Mouse (Mus musculus) thymus, postnatal 14 days (tissue): ENCODE data around the gene Duox2.

ENCODE experiments used
- DNase-seq: peaks from one replicate; pipeline ENCODE4 v3.0.0; 2021

Gene Duox2

DNA sequence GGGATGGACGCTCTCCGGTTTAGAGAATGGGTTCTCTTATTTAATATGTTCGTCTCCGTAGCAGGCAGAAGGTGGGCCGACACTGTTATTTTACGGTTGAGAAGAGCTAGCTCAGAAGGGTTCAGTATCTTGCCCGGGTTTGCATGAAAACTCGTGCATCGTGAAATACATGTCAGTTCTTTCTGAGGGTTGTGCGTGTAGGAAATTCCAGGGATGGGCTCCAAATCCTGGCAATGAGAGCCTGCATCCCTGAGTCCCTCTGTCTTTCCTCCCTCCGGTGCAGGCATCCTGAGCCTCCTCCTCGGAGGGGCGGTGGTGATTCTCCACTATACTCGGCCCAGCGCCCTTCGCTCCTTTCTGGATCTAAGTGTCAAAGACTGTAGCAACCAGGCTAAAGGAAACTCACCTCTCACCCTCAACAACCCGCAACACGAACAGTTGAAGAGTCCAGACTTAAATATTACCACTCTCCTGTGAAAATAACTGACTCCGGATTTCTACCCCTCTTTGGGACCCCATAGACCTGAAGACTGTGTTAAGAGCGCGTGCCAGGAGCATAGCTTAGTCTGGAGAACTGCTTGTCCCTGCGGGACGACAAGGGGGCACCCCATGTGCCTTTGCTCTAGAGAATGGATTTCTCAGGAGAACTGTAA, 3.8 kb upstream of the Duox2 start:
- DNase-seq: no peak

DNA sequence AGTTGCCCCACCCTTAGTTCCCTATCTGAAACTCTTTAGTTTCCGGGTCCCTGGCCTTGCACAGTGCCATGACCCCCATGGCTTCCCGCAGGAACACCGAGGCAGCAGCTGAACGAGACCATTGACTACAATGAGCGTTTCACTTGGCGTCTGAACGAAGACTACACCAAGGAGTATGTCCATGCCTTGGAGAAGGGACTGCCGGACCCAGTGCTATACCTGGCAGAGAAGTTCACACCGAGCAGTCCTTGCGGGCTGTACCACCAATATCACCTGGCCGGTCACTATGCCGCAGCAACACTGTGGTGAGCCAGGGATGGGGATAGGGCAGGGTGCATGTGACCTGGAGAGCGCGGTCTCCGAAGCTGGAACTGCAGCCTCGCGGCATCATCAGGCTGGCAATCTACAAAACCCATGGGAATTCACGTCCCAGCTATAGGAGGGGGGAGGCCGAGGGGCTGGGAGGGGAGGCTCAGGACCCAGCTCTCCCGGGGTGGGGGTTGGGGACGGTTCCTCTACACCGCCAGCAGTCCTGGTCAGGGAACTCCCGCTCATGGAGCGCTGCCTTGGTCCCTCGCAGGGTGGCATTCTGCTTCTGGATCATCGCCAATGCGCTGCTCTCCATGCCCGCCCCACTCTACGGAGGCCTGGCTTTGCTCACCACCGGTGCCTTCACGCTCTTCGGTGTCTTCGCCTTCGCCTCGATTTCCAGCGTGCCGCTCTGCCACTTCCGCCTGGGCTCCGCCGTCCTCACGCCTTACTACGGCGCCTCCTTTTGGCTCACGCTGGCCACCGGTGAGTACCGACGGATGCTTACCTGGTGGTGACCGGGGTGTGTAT, 3.1 kb upstream of the Duox2 start:
- peak; percentile 66 for DNase-seq

GRCm38 (mm10) chr2:122300656-122301020, 2.4 kb upstream of the Duox2 start:
- DNase-seq: no peak

DNA sequence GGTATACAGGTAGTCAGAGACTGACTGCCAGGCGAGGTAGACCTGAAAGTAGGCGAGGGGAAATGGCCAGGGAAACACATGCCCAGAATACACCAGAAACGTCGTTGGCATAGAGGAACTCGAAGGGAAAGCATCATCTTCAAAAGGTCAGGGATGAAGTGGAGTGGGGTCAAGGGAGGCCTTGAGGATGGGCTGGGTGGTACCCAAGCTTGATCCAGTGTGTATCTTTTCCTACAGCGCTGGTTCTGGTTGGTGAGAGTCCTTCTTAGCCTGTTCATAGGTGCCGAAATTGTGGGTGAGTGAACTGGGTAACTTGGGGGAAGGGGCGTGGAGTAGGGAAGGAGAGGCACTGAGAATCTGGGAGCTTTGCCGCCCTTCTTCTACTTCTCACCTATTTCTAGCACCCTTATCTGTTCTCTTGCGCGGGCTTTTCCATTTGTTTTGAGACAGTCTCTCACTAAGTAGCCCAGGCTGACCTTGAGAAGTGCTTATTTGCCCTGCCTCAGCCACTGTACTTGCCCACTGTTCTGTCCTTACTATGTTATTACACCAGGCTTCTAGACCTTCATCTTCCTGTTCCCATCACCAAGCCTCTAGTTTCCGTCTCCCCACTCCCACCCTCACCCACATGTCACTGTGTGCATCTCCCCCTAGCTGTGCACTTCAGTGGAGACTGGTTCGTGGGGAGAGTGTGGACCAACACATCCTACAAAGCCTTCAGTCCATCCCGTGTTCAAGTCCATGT, 1.8 kb upstream of the Duox2 start:
- no peak for DNase-seq

DNA sequence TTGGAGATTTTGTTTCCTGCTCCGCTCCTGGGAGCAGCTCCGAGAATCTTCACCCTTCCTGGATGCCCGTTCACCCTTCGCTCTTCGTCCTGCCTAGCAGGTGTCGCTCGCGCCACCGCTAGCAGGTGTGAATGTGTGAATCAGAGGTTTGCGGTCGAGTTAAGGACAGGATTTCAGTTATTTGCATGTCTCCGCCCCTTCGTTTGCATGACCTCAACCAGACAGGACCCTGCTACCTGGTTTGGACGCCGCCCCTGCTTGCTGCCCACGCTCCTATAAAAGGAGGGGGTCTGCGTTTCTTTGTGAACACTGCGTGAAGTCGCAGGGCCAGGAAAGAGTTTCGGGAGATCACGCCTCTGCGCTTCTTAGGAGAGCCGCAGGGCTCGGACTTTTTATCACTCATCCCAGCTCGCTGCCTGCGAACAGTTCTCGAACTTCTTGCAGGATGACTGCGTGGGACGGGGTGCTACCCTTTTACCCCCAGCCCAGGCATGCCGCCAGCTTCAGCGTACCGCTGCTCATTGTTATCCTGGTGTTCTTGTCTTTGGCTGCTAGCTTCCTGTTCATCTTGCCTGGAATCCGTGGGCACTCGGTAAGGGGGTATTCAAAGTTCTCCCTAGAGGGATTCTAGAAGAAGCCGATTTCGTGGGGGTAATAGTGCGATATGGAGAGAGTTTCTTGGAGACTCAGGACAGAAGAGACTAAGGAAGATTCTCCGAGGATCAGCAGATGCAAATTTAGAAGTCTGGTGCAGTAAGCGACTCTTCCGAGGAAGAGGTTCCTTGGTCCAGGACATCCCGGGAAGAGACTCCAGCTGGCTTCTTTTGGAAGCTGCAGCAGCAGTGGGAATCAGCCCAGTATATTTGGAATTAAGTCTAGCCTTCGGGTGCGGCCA, 594 bp upstream of the Duox2 start, which contains the start of gene Duoxa2:
Duoxa2 (plus strand) TSS at position 305 of the 895 bp plus-strand sequence.
- peak; percentile 54 for DNase-seq

DNA sequence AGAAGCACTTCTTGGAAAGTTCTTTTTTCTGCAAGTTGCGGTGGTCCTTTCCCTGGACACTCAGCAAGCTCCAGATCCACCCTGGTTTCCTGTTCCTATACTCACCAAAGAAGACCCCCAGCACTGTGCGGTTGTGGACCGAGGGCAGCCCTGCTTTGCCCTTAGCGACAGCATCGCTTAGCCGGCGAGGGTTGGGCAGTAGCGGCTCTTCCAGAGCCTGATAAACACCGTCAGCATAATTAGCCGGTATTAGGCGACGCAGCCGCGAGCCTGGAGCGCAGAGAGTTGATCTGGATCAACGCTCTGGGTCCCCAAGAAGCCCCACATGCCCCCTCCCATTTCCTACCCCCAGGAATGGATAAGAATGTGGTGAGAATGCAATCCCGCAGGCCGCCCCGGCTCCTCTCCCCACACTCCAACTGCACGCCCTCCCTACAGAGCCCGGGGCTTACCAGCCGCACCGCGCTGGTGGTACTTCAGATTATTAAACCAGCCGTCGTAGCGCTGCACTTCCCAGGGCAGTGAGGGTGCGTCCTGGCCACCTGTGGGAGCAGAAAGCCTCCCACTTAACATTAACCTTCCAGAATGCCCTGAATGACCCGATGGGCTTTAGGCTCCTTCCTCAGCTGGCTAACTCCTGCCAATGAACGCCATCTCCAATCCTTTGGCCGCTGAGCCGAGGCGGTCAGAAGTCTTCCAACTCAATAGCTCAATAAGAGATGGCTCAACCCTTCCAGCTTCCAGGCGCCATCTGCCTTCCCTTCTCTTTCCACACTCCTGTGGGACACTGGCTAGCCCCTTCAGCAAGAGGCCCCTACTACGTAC, 766 bp downstream of the Duox2 start:
- DNase-seq: no peak

- DNase-seq: peak; percentile 53
These were observed 3.3 kb downstream of the Duox2 start for GRCm38 (mm10) chr2:122294916-122295315.

GRCm38 (mm10) chr2:122286137-122286536, 12.1 kb downstream of the Duox2 start:
- no peak for DNase-seq

DNA sequence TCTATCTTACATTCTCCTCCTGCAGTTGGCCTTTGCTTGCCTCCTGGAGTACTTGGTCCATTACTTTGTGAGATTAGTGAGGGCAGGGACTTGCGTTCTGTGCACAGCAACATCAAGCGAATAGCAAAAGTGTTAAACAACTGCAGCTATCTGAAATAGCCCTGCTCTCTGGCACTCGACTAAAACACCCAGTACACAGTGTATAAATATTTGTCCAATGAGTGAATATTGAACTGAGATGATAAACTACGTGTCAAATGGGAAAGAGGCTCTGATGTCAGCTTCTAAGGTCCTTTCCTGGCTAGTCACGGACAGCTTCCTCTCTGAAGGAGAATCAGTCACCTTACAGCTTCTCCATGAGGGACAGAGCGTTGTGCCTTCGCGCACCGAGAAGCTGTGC, 14.2 kb downstream of the Duox2 start:
- no peak for DNase-seq

DNA sequence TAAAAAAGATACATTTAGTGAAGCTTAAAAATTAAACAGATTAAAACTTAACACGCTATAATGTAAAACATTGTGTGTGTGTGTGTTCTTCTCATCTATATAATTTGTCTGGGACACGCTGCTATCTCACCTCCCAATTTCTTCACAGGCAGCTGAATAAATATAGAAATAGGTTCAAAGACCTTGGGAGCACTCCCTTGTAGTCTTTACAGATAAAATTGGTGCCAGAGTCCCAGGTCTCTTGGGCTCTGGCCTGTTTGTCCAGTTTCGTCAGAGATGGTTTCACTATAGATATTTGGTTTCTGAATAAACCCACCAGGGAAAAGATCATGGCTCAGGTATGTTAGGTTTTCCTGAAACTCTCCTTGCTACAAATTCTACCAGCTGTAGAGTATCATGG, 19.5 kb downstream of the Duox2 start:
- DNase-seq: no peak

- no peak for DNase-seq
These were observed 31.6 kb downstream of the Duox2 start for GRCm38 (mm10) chr2:122266407-122267193.

DNA sequence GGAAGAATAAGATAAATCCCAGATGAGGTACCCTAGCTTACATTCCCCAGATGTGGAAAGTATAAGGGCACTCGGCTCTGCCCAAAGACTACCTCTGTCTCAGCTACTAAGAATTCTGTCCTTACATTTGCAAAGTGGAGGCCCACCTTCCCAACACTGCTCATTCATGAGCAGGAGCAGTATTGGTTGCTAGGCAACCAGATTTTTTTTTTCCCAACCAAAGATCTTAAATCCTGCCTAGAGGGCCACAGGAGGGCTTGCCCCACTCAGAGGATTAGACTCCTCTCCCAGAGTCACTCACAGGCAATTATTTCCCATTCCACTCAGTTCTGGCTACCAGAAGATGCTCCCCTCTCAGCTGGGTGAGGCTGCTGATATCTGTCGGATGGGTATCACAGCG, 33.6 kb downstream of the Duox2 start:
- DNase-seq: no peak

GRCm38 (mm10) chr2:122260729-122261128, 37.5 kb downstream of the Duox2 start:
- DNase-seq: no peak

DNA sequence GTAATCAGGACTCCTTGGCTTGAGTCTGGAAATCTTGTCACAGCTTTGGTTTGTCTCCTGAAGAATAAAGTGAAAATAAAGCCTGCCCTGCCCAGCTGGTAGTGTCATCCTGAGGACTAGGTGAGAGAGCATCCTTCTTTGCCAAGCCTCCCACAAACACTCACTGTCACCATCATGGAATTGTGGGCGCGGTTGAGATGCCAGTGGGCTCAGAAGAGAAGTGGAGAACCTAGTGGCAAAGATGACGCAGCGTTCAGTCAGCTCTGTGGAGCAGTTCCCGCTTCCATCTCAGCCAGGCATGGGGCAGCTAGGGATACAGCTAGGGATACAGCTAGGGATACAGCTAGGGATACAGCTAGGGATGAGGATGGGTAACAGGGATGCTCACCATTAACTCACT, 42.3 kb downstream of the Duox2 start:
- DNase-seq: no peak

DNA sequence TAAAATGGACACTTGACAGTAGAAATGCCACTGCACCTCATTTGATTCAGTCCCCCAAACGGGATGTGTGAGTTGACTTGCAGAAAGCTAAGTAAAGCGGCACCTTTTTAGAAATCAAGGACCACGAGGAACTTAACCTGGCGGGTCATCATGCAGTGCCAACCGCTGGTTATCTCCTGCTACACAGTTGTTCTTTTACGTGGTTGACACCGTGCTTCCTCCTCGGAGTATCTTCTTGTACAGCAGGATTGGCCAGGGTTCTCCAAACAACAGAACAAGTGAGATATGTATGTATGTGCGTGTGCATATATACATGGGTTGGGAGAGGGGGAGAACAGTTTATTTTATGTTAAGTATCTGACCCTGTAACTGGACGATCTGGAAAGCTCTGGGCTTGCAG, 50.5 kb downstream of the Duox2 start:
- DNase-seq: no peak

- peak; percentile 69 for DNase-seq
These were observed 54.5 kb downstream of the Duox2 start for GRCm38 (mm10) chr2:122243671-122244131.

DNA sequence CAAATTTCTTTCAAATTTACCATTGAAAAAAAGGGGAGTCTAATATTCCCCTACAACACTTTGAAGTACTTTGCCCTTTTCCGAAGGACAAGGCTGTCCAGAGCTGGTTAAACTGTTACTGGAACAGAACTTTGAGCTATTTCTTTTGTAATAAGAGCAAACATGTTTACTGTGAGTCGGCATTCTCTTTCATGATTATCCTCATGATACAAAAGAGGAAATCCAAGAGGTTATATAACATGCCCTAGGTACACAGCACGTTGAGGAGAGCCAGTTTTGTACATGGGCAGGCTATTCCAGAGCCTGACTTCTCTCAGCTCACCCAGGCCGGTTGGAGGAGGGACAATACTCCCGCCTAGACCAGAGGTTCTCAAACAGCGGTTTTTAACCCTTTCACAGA, 56.3 kb downstream of the Duox2 start:
- DNase-seq: no peak

DNA sequence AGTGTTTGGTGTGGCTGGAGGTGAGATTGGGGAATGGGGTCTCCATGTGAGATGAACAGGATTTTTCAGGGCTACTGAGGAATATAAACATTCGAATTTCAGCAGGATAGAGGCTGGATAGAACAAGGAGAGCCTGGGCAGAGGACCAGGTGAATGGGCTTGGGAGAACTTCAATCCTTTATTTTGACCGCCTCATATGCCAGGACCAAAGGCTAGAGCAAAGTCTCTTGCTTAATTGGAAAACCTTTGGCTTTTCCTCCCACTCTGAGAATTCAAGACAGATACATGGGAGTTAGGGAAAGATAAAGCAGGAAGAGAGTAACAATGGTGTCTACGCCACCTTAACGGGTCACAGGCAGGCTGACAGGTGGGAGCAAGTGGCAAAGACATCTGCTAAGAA, 57.0 kb downstream of the Duox2 start:
- DNase-seq: no peak

DNA sequence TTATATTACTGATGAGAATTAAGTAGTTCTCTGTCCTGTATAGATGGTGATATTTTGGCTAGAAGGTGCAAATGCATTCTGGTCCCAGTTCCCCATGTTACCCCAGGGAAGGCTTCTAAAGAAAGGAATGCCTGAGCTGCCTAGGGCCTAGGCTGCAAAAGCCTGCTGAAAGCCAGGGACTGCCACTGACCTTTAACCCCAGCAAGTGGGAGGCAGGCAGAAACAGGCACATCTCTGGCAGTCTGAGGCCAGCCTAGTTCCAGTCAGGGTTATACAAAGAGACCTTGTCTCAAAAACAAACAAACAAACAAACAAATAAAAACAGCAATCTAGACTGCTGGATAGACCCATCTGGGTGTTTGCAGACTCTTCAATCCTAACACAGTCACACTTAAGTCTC, 57.5 kb downstream of the Duox2 start:
- no peak for DNase-seq

DNA sequence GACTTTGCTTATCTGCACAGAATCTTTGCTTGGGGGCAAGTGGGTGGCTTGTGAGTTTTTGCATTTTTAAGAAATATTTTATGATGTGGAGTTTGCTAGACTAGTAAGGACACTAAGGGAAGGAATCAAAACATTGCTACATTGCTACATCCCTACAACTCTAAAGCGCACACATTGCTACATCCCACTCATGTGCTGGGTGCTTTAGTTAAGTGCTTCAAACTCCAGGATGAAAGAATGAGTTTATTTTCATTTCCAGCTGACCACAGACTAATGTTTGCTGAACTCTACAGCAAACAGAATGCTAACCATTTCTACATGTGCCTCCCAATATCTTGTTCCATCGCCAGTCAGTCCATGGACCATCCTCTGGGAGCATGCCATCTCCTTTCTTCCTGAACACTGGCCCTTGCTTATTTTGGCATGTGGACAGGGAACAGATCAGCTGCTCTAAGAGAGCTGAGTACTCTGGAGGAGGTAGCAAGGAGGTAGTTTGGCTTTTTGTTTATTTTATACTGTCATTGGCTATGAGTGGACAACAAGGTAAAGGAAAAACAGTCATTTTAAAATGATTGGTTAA, 60.3 kb downstream of the Duox2 start:
- DNase-seq: no peak
